Mouse (Mus musculus) spleen, adult 2 months (tissue): ENCODE measurements around the gene Atg4a-ps.

Experiments used
- CTCF ChIP-seq: fragments of 200-500 bp; IDR thresholded peaks from 2 replicates; pipeline ENCODE4 v1.5.1; 2011; ENCODE audit warnings: mild to moderate bottlenecking, inconsistent platforms; ENCODE audit not compliant: insufficient read depth, insufficient read length, insufficient replicate concordance; ENCODE audit errors: extremely low read depth
- POLR2A ChIP-seq: fragments of 200-500 bp; IDR thresholded peaks from 2 replicates; pipeline ENCODE4 v1.6.1; 2011; ENCODE audit warnings: low read depth, low read length, inconsistent platforms

DNA sequence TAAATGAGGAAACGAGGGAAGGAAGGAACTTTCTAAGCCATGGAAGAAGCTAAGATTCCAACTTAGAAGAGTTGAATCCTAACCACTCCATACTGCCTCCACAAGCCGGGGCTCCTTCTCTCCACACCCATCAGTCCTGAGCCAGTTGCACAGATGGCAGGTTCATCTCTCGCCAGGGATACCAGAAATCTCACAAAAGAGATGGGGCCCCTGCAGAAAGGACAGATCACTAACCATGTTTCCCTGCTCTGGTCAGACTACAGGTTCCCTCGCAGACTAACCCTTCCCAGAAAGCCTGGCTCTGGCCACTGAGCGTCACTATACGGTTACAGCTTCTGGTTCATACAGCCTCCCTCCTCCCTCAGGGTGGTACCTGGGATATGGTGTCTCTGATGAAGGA is 3.8 kb upstream of the Atg4a-ps start:
- TF ChIP-seq POLR2A (no peak), CTCF (no peak)
